Mouse (Mus musculus) liver, embryonic 16.5 days (tissue): ENCODE measurements around the gene Slc25a12. TPM values are rescaled to one million over a fixed set of nuclear protein-coding genes. Genes with fewer than 3 reads are reported as not detected.

Experiments
- ATAC-seq: fragments of 200-750 bp; cut with Nextera tagmentation; 2 replicates; pipeline ENCODE4 v1.8.0; 2017; ENCODE audit warnings: low read depth, mild to moderate bottlenecking, moderate number of reproducible peaks, moderate library complexity
- H3K27ac ChIP-seq: fragments of 300-500 bp; sonication (generic); 2 replicates; pipeline ENCODE4 v1.5.1; 2014; ENCODE audit warnings: mild to moderate bottlenecking, low read length
- H3K27me3 ChIP-seq: fragments of 300-500 bp; sonication (generic); 2 replicates; pipeline ENCODE4 v1.6.1; 2014; ENCODE audit warnings: low read depth, low read length, mixed read lengths; ENCODE audit not compliant: control insufficient read depth, insufficient read depth
- H3K36me3 ChIP-seq: fragments of 300-500 bp; sonication (generic); 2 replicates; pipeline ENCODE4 v1.6.1; 2014; ENCODE audit warnings: mild to moderate bottlenecking; ENCODE audit not compliant: control insufficient read depth, insufficient read depth
- H3K4me1 ChIP-seq: fragments of 300-500 bp; sonication (generic); 2 replicates; pipeline ENCODE4 v1.6.1; 2014; ENCODE audit warnings: low read depth, low read length, mixed read lengths; ENCODE audit not compliant: control insufficient read depth
- H3K4me2 ChIP-seq: fragments of 300-500 bp; sonication (generic); 2 replicates; pipeline ENCODE4 v1.6.1; 2014; ENCODE audit warnings: low read depth, low read length, mixed read lengths
- H3K4me3 ChIP-seq: fragments of 300-500 bp; sonication (generic); 2 replicates; pipeline ENCODE4 v1.5.1; 2014; ENCODE audit warnings: low read depth, mild to moderate bottlenecking, low read length
- H3K9ac ChIP-seq: fragments of 300-500 bp; sonication (generic); 2 replicates; pipeline ENCODE4 v1.6.1; 2014; ENCODE audit warnings: low read depth, low read length
- H3K9me3 ChIP-seq: fragments of 300-500 bp; sonication (generic); replicated peaks from 2 replicates; pipeline ENCODE4 v1.6.1; 2016; ENCODE audit warnings: low read length; ENCODE audit not compliant: control insufficient read depth
- WGBS: fragments of 180-500 bp; shearing (Covaris S2); extraction: QIAGEN DNeasy Blood & Tissue Kit; methylation state at CpG from one replicate; pipeline ENCODE4 v1.1.7; 2014; ENCODE audit not compliant: insufficient replicate concordance; 5-methylcytosine and 5-hydroxymethylcytosine counted together
- polyA plus RNA-seq: library from polyadenylated mRNA; unstranded; fragments of >200 nt; fragmentation: Nextera tagmentation; extraction: Ambion mirVana; gene quantifications from 2 replicates; pipeline ENCODE4 v1.2.1, GENCODE M21; 2015

The Slc25a12 gene
- polyA plus RNA-seq, 1 experiment from 2014 or later = 22.6 TPM

DNA sequence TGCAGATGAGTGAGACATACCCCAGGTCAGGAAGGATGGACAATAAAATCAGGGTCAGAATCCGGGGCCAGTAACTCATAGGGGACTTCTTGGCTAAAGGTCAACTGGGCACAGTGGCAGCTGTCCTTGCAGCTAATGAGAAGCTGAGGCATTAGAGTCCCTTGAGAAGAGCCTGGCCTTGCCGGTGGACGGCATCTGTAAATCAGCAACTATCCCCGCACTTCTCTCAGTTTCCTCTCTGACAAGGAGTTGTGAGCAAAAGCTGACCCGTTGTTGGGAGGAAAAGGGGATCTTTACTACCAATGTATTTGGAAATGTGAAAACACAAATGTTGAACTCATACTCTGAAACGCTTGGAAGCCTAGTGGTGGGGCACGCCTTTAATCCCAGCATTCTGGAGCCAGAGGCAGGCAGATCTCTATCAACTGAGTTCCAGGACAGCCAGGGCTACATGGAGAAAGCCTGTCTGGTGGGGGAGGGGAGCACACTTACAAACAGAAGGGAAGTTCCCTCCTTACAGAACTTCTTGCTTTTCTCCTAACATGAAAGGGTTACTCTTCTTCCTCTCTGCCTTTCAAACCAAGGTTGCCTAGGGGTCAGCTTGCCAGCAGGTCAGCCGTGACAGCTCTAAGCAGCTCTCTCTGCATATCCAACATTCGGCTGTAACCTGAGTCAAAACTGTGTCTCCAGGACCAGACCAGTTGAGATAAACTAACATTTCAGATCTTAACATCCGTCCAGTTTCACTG, 14.1 kb downstream of the Slc25a12 start:
- no peak overlapping the region for H3K4me2 ChIP-seq
- H3K27ac ChIP-seq = no peak overlapping the region
- no peak for ATAC-seq
- no peak overlapping the region for H3K4me3 ChIP-seq
- H3K9me3 ChIP-seq = no peaks in the 10 kb centered on the region
- peaks cover 5% of the 10 kb centered on the region for H3K4me1 ChIP-seq
- H3K27me3 ChIP-seq = no peaks in the 10 kb centered on the region
- 40% methylated on average over 10 of the region's 10 CpGs for WGBS
- no peak overlapping the region for H3K9ac ChIP-seq
- H3K36me3 ChIP-seq = no peaks in the 10 kb centered on the region

DNA sequence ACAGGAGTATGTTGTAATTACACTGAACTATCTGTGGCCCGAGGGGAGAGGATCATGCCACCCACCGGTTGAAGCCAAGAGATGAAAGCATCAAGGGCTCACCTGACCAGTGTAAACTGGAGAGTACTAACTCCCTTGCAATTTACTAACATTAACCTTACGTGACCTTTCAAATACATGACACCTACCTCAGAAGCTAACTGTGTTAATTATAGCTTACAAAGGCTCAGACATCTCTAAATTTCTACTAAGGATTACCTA, 15.9 kb downstream of the Slc25a12 start:
- Histone ChIP-seq H3K4me3 (no peak overlapping the region), H3K9ac (no peak overlapping the region), H3K9me3 (no peaks in the 10 kb centered on the region), H3K4me1 (peaks cover 5% of the 10 kb centered on the region), H3K4me2 (no peak overlapping the region), H3K27me3 (no peaks in the 10 kb centered on the region), H3K36me3 (no peaks in the 10 kb centered on the region), H3K27ac (no peak overlapping the region)
- no peak for ATAC-seq
- 84% methylated on average over 3 of the region's 3 CpGs for WGBS

DNA sequence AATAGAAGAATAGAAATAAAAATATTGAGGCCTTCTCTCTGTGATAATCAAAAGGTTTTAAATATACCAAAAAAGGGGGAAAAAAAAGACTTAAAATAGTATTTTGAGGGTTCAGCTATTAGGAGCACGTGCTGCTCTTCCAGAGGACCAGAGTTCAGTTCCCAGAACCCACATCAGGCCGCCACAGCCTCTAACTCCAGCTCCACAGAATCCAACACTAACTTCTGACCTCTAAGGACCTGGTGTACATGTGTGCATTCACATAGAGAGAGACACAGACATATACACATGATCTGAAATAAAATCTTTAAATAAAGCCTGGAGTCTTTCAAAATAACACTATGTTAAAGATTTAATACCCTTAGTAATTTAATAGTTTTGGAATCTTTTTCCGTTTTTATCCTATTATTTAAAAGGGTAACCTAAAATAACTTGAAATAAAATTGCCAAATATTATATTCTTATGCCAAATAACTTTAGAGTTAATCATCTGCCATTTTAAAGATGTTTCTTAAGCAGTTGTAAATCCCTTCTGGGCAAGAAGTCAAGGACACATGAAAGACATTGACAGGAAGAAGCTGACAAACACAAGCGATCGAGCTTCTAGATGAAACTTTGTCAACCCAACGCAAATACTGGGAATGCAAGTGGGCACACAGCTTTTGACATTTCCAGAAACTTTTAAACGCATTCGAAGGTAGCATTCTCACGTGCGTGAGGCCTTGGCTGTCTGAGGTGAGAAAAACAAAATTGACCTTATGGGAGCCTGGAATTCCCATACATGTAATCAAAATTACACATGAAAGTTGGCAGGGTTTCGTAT, 16.4 kb downstream of the Slc25a12 start:
- Histone ChIP-seq H3K4me2 (no peak overlapping the region), H3K4me1 (peaks cover 5% of the 10 kb centered on the region), H3K9ac (no peak overlapping the region), H3K36me3 (no peaks in the 10 kb centered on the region), H3K27me3 (no peaks in the 10 kb centered on the region), H3K4me3 (no peak overlapping the region), H3K27ac (no peak overlapping the region), H3K9me3 (no peaks in the 10 kb centered on the region)
- ATAC-seq = no peak
- 81% methylated on average over 11 of the region's 11 CpGs for WGBS

DNA sequence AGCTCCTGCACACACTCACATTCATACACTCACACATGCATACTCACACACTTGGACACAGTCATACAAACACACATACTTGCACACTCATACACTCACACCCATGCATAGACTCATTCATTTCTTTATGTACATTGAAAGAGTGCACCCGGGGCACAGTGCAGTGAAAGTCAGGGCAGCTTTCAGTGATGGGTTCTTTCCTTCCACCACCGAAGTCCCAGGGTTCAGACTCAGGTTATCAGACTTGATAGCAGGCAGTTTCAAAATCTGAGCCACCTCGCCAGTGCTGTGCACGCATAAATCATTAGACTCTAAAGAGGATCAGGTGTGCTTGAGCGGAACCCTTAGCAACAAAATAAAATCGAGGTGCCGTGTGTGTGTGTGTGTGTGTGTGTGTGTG, 17.4 kb downstream of the Slc25a12 start:
- no peak for ATAC-seq
- H3K4me1 ChIP-seq = peaks cover 5% of the 10 kb centered on the region
- H3K4me2 ChIP-seq = no peak overlapping the region

DNA sequence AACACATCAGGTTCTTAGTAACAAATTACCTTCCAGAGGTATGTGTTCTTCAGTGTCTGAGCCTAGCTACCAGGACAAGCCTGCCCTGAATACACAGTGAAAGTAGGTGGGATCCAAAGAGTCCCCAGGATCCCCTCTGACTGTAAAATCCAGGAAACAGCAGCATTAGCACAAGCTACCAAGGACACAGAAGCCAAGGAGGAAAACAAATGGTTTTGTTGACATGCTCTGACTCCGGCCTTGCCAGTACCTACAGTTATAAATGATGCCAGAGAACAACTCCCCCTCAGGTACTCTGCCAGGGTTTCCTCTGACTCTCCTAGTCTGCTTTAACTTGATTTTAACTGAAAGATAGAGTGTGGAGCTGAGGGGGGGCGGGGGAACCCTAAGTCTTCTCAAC, 18.0 kb downstream of the Slc25a12 start:
- no peaks in the 10 kb centered on the region for H3K9me3 ChIP-seq
- H3K27me3 ChIP-seq = no peaks in the 10 kb centered on the region
- ATAC-seq = no peak
- no peak overlapping the region for H3K4me3 ChIP-seq
- H3K4me2 ChIP-seq = no peak overlapping the region
- H3K9ac ChIP-seq = no peak overlapping the region
- H3K4me1 ChIP-seq = peaks cover 5% of the 10 kb centered on the region
- 76% methylated on average over 2 of the region's 2 CpGs for WGBS
- H3K36me3 ChIP-seq = no peaks in the 10 kb centered on the region
- no peak overlapping the region for H3K27ac ChIP-seq

More for the DNA sequence above, 17.4 kb downstream of the Slc25a12 start:
- Histone ChIP-seq H3K27me3 (no peaks in the 10 kb centered on the region), H3K36me3 (no peaks in the 10 kb centered on the region), H3K4me3 (no peak overlapping the region), H3K27ac (no peak overlapping the region), H3K9me3 (no peaks in the 10 kb centered on the region), H3K9ac (no peak overlapping the region)
- 79% methylated on average over 7 of the region's 7 CpGs for WGBS

DNA sequence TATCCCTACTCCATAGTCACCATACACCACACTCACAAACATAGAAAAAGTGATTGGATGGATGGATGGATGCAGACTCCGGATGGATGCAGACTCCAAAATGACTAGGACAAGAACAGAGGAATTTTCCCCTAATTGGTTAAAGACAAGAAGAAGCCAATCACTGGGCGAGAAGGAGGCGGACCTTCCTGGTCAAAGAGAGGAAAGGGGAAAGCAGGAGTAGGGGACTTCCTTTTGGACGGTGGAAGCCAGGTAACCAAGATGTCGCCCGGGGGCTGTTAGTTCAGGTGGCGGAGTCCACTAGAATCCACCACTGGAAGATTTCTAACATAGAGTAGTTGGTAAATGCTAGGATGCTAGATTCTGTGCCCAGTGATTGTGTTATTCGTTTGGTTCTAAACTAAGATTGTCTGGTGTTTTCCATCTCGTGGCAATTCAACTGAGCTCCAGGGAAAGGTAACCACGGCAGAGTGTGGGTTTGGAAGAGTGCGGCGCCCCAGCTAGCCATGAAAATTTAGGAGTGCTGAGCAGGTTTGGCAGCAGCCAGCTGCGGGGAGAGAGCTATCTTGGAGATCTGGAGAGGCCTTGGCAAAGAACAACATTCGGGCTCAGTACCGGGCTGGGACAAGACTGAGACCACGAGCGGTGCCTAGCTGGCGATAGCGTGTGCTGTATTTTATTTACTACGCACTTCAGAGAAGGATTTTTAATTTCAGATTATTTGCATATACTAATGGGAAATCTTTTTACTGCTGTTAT, 19.6 kb downstream of the Slc25a12 start:
- H3K4me1 ChIP-seq = no peaks in the 10 kb centered on the region
- no peak overlapping the region for H3K27ac ChIP-seq
- H3K36me3 ChIP-seq = peaks cover 6% of the 10 kb centered on the region; the same call in 1 of the 2 replicates
- no peaks in the 10 kb centered on the region for H3K27me3 ChIP-seq
- no peak overlapping the region for H3K4me3 ChIP-seq
- 81% methylated on average over 20 of the region's 20 CpGs for WGBS
- no peak overlapping the region for H3K9ac ChIP-seq
- ATAC-seq = no peak
- H3K9me3 ChIP-seq = no peaks in the 10 kb centered on the region
- no peak overlapping the region for H3K4me2 ChIP-seq

DNA sequence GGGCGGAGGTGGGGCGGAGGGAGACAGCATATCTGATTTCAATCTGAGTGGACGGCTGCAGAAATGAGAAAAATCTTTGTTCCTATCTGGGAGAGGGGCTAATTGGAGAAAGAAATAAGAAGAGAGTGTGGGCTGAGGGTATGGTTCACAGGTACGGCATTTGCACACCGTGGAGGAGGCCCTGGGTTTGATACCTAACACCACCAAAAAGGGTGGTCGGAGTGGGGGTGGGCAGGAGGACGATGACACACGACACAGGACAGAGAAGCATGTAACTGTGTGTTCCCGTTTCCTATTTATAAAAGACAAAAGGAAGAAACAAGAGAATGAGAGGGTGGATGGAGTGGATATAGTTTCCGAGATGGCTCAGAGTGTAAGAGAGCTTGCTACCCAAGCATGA, 20.4 kb downstream of the Slc25a12 start:
- H3K4me2 ChIP-seq = no peak overlapping the region
- no peak overlapping the region for H3K4me3 ChIP-seq
- peaks cover 10% of the 10 kb centered on the region; the same call in 1 of the 2 replicates for H3K36me3 ChIP-seq
- no peak for ATAC-seq
- WGBS = 79% methylated on average over 10 of the region's 10 CpGs
- H3K9ac ChIP-seq = no peak overlapping the region
- H3K4me1 ChIP-seq = no peaks in the 10 kb centered on the region
- no peak overlapping the region for H3K27ac ChIP-seq
- no peaks in the 10 kb centered on the region for H3K27me3 ChIP-seq
- H3K9me3 ChIP-seq = no peaks in the 10 kb centered on the region

DNA sequence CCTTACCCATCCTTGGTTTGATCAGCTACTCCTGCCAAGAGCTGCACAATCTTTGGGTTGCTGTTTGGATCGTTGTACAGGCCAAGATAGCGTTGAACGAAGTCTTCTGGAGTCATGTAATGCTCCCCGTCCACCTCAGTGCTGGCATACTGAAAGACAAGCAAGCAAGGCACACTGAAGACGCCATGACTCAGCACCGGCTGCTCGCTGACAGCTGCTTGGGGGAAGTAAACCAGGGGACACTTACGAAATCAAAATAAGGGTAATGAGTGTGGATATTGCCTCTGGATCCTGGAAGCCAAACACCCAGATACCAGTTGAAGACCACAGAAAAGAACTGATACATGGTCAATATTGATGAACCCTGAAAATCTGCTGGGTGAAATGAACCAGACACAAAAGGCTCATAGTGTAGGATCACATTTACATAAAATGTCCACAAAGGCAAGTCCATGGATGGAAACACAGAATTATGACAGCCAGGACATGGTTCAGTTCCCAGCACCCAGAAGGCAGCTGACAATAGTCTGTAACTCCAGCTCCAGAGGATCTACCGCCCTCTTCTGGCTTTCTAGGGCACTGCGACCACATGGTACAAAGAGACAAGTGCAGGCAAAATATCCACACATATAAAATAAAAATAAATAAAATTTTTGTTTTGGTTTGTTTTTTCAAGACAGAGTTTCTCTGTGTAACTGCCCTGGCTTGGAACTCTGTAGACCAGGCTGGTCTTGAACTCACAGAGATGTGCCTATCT, 23.5 kb downstream of the Slc25a12 start:
- no peak for ATAC-seq
- WGBS = 85% methylated on average over 10 of the region's 10 CpGs
- Histone ChIP-seq H3K4me2 (no peak overlapping the region), H3K4me1 (no peaks in the 10 kb centered on the region), H3K9ac (no peak overlapping the region), H3K36me3 (peaks cover 10% of the 10 kb centered on the region; the same call in 1 of the 2 replicates), H3K9me3 (no peaks in the 10 kb centered on the region), H3K4me3 (no peak overlapping the region), H3K27ac (no peak overlapping the region), H3K27me3 (no peaks in the 10 kb centered on the region)
